Mouse (Mus musculus) embryo, embryonic 9.5 days (tissue): ENCODE data around the gene Alad.
A peak's percentile ranks its signal among the peaks of the same experiment; 100 is the strongest.
"Not testable (repeated sequence)": the region's sequence is repeated elsewhere in the genome, so short reads cannot be mapped to it uniquely, and the experiment has no call there.

ENCODE experiments used
- DNase-seq: peaks from one replicate; pipeline ENCODE4 v3.0.0-alpha.2; 2017; ENCODE audit errors: extremely low spot score

The Alad gene

DNA sequence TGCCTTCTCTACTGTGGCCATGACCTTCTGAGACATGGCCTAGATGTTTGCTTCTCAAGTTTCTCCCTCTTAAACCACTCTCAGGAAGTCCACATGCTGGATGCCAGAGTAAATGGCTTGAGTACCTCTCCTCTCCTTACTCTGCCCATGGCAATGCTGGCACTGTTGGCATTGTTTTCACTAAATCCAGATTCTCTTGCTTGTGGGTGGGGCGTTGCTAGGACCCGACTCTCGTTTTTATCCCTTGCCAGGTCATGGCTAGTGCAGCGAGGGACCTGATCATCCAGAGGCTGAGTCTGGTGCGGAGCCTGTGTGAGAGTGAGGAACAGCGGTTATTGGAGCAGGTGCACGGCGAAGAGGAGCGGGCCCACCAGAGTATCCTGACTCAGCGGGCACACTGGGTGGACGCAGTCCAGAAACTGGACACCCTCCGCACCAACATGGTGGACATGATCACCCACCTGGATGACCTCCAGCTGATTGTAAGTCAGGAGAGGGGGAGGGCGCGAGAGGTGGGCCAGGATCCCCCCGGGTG, 33.5 kb downstream of the Alad start:
- no peak for DNase-seq

DNA sequence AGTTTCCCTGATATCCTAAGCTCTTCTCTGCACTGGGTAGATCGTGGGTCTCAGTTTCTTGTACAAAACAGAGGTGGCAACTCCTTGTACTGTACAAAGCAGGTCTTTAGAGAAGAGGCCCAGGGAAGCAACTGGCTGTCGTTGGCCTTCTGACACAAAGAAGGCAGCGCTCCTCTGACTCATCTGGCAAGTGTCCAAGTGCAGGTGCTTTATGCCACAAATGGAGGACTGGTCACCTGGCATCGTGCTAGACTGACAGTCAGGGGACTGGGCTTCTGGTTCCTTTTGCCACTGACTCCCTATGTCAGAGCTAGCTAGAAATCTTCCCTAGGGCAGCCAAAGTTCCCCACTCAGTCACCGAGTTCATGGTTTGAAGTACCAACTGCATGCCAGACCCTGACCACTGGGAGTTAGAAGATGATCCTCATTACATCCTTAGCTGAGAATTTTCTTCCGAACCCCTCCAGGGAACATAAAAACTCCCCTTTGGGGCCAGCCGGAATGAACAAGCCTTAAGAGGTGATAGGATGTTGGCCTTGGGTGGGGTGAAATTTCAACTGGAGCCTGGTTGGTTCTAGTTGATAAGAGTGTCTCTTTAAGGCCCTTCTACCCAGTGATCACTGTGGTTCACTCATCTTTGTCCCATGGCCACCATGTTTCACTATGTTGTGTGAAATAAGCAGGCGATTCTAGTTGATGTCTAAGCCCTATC, 34.1 kb downstream of the Alad start:
- DNase-seq = no peak

DNA sequence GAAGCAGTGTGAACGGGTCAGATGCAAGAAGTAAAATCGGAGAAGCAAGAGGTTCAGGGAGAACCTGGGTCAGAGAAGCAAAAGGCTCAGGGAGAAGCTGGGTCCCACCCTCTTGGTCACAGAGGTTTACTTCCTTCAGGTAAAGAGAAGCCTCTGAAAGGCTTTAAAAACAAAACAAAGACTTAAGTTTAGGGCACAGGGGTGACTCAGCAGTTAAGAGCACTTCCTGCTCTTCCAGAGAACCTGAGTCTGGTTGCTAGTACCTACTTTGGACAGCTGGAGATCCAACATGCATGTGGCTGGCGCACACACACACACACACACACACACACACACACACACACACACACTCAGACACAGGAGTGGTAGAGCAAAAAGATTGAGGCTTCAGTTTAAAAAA, 34.8 kb downstream of the Alad start:
- no peak for DNase-seq

DNA sequence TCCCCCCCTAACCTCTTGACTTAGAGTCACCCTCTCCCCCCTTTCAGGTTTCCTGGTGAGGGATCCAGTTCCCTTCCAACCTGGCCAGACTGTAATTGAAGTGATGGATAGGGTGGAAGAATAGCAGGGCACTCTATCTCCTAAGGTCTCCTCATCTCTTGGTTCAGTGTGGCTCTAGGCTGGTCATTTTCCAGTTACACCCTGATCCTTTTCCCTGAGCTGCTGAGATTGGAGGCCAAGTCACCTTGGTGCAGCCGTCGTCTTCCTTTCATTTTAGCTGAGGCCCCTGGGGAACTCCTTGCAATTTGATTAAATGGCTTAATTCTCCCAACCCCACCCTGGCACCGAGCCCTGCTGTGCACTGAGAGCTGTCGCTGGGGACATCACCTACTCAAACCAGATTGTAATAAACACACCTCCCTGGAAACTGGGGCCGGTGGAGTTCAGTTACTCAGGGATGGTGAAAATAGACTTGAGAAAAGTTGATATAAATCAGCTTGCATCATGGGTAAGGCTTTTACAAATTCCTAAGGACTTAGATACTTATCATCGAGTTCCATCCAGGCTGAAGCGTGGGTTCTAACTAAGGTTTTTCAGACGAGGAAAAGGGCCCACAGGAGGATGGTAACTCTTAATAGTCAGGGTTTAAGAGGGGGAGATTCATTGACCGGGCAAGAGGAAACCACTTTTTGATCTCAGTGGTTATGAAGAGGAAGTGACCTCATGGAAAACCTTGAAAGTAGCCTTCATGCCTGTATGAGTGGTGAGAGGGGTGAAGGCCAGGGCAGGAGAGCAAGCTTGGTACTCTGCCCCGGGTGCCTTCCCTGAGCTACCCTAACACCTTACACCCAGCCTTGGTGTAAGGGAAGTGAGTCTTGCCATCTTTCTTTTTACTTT, 38.8 kb downstream of the Alad start:
- DNase-seq = peak; percentile 8

DNA sequence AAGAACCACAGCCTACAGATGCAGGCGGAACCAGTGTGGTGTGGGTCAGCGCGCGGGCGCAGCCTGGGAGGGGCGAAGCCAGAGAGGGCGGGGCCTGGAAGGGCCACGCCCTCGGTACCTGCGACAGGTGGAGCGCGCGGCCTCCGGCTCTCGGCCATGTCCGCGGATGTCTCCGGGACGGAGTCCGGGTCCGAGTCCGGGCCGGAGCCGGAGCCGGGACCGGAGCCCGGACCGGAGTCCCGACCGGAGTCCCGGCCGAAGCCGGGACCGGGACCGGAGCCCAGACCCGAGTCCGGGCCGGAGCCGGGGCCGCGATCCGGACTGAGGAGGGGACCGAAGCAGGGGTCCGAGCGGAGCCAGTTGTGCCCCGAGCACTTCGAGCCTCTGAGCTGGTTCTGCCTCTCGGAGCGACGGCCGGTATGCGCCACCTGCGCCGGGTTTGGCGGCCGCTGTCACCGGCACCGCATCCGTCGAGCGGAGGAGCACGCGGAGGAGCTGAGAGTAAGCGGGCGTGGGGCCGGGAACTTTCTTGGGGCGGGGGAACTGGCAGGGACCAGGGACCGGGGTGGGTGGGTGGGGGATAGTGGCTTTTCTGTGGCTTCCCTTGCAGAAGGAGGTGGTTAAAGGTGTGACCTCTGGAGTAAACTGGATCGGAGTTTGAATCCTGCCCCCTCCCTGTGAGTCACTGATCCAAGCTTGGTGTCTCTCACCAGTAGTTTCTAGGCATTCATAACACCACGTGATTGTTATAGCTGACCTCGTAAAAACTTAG, 39.6 kb downstream of the Alad start, which contains the start of gene Bspry:
Gene Bspry, plus strand, starts transcription at position 117 of the 772 bp plus-strand sequence.
- DNase-seq = peak; percentile 61

DNA sequence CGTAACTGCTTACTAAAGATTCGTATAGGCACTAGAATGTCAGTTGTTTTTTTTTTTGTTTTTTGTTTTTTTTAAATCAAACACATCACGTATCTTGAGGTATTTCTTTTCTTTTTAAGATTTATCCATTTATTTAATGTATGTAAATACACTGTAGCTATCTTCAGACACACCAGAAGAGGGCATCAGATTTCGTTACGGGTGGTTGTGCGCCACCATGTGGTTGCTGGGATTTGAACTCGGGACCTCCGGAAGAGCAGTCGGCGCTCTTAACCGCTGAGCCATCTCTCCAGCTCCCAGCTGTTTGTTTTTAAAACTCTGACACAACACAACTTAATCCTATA, 40.2 kb downstream of the Alad start:
- not testable (repeated sequence) for DNase-seq

DNA sequence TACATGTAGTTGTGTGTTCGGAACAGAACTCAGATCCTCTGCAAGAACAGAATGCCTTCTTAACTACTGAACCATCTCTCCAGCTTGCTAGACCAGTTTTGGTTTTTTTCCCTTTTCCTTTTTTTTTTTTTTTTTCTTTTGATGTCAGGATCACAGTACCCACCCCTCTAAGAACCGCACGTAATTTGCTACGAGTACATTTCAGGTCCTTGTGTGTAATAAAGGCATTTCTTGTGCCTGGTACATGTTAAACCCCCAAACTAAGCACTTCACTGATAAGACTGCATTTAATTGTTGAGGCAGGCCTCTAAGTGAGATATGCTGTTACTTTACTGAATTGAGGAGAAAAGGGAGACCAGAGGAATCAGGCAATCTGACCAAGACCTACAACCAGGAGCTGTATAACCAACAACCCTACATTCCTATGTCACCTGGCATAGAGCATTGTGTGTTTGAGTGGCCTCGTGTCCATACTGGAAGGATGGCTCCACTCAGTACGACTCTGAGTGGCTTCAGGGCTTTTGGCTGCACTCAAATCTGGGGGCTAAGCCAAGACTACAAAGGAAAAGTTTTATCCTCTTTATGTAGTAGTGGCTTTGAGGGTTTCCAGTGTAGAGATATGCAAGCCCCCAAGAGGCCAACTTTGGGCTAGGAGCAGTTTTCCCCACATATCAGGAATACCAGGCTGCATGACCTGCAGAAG, 42.0 kb downstream of the Alad start:
- no peak for DNase-seq

DNA sequence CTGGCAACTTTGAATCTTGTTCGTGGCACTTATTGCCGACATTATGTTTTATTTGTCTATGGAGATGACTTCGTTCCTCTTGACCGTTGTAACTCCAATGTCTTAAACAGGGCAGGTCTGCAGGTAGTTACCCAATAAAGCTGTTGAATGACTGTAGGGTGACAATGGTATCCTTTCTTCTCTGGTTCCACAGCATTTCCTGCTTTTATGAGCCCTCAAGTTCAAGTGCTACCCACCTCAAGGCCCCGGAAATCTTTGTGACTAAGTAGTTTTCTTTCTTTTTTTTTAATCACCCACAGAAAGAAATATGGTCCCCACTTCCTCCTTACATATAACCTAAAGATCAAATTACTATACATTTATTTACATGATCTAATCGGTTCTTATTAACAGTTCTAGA, 43.9 kb downstream of the Alad start:
- no peak for DNase-seq

DNA sequence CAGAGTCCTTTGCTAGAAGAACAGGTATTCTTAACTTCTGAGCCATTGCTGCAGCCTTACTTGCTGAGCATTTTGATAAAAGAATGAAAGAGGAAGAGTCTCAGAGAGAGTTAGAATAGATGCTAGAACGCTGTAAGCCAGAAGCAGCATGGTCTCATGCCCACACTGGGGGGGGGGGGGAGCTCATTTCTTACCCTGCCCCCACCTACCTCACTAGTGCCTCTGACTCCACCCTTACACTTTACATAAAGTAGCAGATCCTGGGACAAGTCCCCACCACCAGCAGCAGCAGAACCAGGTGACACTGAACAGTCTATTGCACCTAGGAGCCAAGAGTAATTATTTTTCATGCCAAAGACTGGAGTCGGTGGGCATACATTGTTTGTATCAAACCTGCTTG, 44.6 kb downstream of the Alad start:
- DNase-seq = no peak

DNA sequence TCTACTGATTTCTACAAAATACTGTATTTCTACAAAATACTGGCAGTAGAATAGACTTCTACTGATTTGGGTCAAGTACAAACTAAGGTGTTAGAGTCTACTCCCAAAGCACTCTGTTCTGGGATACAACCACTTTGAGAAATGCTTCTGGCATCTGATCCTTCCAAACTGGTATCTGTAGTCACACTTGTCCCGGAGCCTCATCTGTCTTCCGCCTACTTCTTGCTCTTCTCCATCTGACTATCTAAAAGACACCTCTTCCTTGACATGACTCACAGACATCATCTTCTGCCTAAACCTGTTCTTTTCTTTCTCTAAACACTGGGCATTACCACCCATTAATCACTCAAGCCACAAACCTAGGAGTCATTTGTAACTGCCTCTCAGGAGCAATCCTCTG, 47.6 kb downstream of the Alad start:
- no peak for DNase-seq

DNA sequence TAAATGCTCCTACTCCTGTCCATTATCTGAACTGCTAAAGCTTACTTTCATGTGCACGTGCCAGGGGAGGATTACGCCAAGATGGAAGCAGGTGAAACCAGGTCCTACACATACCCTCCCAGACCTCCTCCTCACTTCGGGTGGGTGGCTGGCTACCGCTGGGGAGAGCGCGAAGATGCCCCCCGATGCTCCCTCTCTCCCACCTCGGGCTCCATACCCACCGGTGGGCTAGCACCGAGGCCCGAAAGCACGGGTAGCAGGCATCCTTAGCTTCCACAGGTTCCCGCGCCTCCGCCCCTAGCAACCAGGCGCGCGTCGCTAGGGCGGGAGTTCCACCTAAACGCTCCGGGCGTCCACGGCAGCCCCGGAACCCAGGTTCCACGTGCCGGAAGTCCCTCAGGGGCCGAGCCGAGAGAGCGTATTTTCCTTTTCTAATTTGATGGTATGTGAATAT, 49.1 kb downstream of the Alad start, which contains the start of gene Wdr31:
Gene Wdr31, minus strand, starts transcription at position 299 of the 454 bp plus-strand sequence.
- DNase-seq = peak; percentile 84

DNA sequence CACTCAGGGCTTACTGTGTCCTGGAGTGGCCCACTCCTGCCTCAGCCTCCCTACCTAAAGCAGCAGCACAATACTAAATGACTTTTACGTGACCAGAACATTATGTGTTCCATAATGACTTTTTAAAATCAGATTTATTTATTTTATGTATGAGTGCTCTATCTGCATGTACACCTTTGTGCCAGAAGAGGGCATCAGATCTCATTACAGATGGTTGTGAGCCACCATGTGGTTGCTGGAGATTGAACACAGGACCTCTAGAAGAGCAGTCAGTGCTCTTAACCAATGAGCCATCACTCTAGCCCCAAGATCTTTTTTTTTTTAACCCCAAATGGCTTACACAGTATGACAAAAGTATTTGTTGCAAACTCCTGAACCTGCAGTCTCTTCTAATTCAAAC, 51.6 kb downstream of the Alad start:
- no peak for DNase-seq

DNA sequence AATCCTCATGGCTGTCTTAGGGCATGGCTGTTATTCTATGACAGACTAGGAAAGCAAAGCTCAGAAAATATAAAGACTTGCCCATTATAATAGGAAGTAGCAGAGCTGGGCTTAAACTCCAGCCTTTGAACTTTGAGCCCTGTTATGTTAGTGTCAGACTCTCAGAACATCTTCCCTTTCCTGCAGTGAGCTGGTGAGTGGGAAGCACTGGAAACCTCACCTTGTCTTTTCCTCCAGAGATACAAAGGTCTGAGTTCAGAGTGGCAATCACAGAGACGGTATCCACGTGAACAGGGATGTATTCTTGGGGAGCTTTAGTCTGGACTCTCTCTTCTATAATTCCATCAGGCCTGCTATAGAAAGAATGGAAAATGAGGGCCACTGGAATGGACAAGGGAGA, 56.6 kb downstream of the Alad start:
- no peak for DNase-seq

DNA sequence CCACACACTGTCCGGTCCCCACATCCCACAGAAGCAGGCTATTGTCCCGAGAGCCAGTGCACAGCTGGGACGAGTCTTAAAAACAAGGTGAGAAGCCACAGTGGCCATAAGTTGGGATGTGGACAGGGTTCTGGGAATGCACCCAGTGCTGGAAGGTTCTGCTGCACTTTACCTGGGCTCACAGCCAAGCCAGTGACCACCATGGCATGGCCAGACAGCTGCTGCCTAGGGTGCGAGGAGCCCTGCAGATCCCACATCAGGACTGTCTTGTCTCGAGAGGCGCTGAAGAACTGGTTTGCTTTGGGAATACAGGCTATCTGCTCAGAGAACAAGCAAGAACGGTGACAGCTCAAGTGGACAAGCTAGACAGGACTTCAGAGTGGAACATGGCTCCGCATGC, 59.4 kb downstream of the Alad start:
- DNase-seq = no peak
